Mouse (Mus musculus) limb, embryonic 11.5 days (tissue): ENCODE measurements around the gene Usp32. TPM values are rescaled to one million over a fixed set of nuclear protein-coding genes. Genes with fewer than 3 reads are reported as not detected.

Experiments
- ATAC-seq: fragments of 200-750 bp; cut with Nextera tagmentation; 2 replicates; pipeline ENCODE4 v1.8.0; 2017; ENCODE audit warnings: low read depth; ENCODE audit not compliant: insufficient number of reproducible peaks, low FRiP score, low TSS enrichment
- DNase-seq: peaks from one replicate; pipeline ENCODE4 v3.0.0-alpha.2; 2015; ENCODE audit warnings: low spot score
- H3K27ac ChIP-seq: fragments of 300-500 bp; sonication (generic); replicated peaks from 2 replicates; pipeline ENCODE4 v1.5.1; 2014; ENCODE audit warnings: low read depth, mild to moderate bottlenecking, low read length
- H3K27me3 ChIP-seq: fragments of 300-500 bp; sonication (generic); 2 replicates; pipeline ENCODE4 v1.6.1; 2014; ENCODE audit warnings: mild to moderate bottlenecking, low read length, mixed read lengths; ENCODE audit not compliant: control insufficient read depth, insufficient read depth
- H3K36me3 ChIP-seq: fragments of 300-500 bp; sonication (generic); 2 replicates; pipeline ENCODE4 v1.6.1; 2014; ENCODE audit warnings: mild to moderate bottlenecking, low read length, moderate library complexity, mixed read lengths; ENCODE audit not compliant: control insufficient read depth, insufficient read depth
- H3K4me1 ChIP-seq: fragments of 300-500 bp; sonication (generic); 2 replicates; pipeline ENCODE4 v1.6.1; 2014; ENCODE audit warnings: low read length, mixed read lengths; ENCODE audit not compliant: control insufficient read depth, insufficient read depth
- H3K4me2 ChIP-seq: fragments of 300-500 bp; sonication (generic); 2 replicates; pipeline ENCODE4 v1.6.1; 2014; ENCODE audit warnings: low read depth, mild to moderate bottlenecking, moderate library complexity; ENCODE audit not compliant: severe bottlenecking
- H3K4me3 ChIP-seq: fragments of 300-500 bp; sonication (generic); 2 replicates; pipeline ENCODE4 v1.5.1; 2014; ENCODE audit warnings: low read depth, low read length
- H3K9ac ChIP-seq: fragments of 300-500 bp; sonication (generic); 2 replicates; pipeline ENCODE4 v1.6.1; 2014; ENCODE audit warnings: mild to moderate bottlenecking, low read length
- H3K9me3 ChIP-seq: fragments of 300-500 bp; sonication (generic); 2 replicates; pipeline ENCODE4 v1.6.1; 2016; ENCODE audit warnings: low read length; ENCODE audit not compliant: control insufficient read depth
- WGBS: fragments of 180-500 bp; shearing (Covaris S2); extraction: QIAGEN DNeasy Blood & Tissue Kit; methylation state at CpG from one replicate; pipeline ENCODE4 v1.1.7; 2014; 5-methylcytosine and 5-hydroxymethylcytosine counted together
- polyA plus RNA-seq: library from polyadenylated mRNA; unstranded; fragments of >200 nt; fragmentation: Nextera tagmentation; extraction: Ambion mirVana; gene quantifications from 2 replicates; pipeline ENCODE4 v1.2.1, GENCODE M21; 2014

Gene Usp32
- polyA plus RNA-seq, 1 experiment from 2014 or later: 4.1 TPM

GRCm38 (mm10) chr11:84947206-84947605, 192.8 kb downstream of the Usp32 start:
- no peak overlapping the region for H3K4me3 ChIP-seq
- H3K9me3 ChIP-seq: no peaks in the 10 kb centered on the region
- H3K4me1 ChIP-seq: no peaks in the 10 kb centered on the region
- H3K9ac ChIP-seq: no peak overlapping the region
- H3K27me3 ChIP-seq: peaks cover 3% of the 10 kb centered on the region; the same call in 1 of the 2 replicates
- WGBS: 81% methylated on average over 6 of the region's 6 CpGs
- DNase-seq (no peak), ATAC-seq (no peak)
- H3K36me3 ChIP-seq: no peaks in the 10 kb centered on the region
- no peak overlapping the region for H3K4me2 ChIP-seq
- H3K27ac ChIP-seq: no peak overlapping the region

- no peak for DNase-seq
- 61% methylated on average over 3 of the region's 3 CpGs for WGBS
- Histone ChIP-seq H3K9ac (no peak overlapping the region), H3K9me3 (no peaks in the 10 kb centered on the region), H3K4me2 (no peak overlapping the region), H3K4me3 (no peak overlapping the region), H3K27ac (no peak overlapping the region), H3K4me1 (no peaks in the 10 kb centered on the region), H3K27me3 (peaks cover 3% of the 10 kb centered on the region; the same call in 1 of the 2 replicates), H3K36me3 (no peaks in the 10 kb centered on the region)
- no peak for ATAC-seq
Measured at GRCm38 (mm10) chr11:84945841-84946240, 194.1 kb downstream of the Usp32 start.

- H3K4me1 ChIP-seq: no peaks in the 10 kb centered on the region
- no peak for ATAC-seq
- no peak for DNase-seq
- H3K9me3 ChIP-seq: no peaks in the 10 kb centered on the region
- no peak overlapping the region for H3K4me2 ChIP-seq
- H3K27ac ChIP-seq: no peak overlapping the region
- no peak overlapping the region for H3K4me3 ChIP-seq
- H3K9ac ChIP-seq: no peak overlapping the region
- no peaks in the 10 kb centered on the region for H3K36me3 ChIP-seq
- peaks cover 3% of the 10 kb centered on the region; the same call in 1 of the 2 replicates for H3K27me3 ChIP-seq
- 3% methylated on average over 12 of the region's 12 CpGs for WGBS
Measured at GRCm38 (mm10) chr11:84944639-84945435, 195.1 kb downstream of the Usp32 start.

- Histone ChIP-seq H3K4me3 (no peak overlapping the region), H3K9ac (no peak overlapping the region), H3K27ac (no peak overlapping the region), H3K4me1 (no peaks in the 10 kb centered on the region), H3K9me3 (no peaks in the 10 kb centered on the region), H3K36me3 (no peaks in the 10 kb centered on the region), H3K27me3 (peaks cover 3% of the 10 kb centered on the region; the same call in 1 of the 2 replicates), H3K4me2 (peak overlapping the region; percentile 25; the same call in 1 of the 2 replicates)
- no peak for ATAC-seq
- peak; percentile 89 for DNase-seq
- under 1% methylated on average over 15 of the region's 15 CpGs for WGBS
Measured at GRCm38 (mm10) chr11:84943948-84944347, 196.0 kb downstream of the Usp32 start.

GRCm38 (mm10) chr11:84940140-84940539, 199.8 kb downstream of the Usp32 start:
- no peaks in the 10 kb centered on the region for H3K4me1 ChIP-seq
- no peak overlapping the region for H3K4me3 ChIP-seq
- no peak for DNase-seq
- no peak overlapping the region for H3K27ac ChIP-seq
- peaks cover under 1% of the 10 kb centered on the region; the same call in 1 of the 2 replicates for H3K27me3 ChIP-seq
- H3K36me3 ChIP-seq: no peaks in the 10 kb centered on the region
- no peaks in the 10 kb centered on the region for H3K9me3 ChIP-seq
- 83% methylated on average over 10 of the region's 10 CpGs for WGBS
- no peak overlapping the region for H3K9ac ChIP-seq
- no peak overlapping the region for H3K4me2 ChIP-seq
- no peak for ATAC-seq

- no peak overlapping the region for H3K4me3 ChIP-seq
- no peaks in the 10 kb centered on the region for H3K27me3 ChIP-seq
- DNase-seq: no peak
- no peaks in the 10 kb centered on the region for H3K9me3 ChIP-seq
- no peak overlapping the region for H3K4me2 ChIP-seq
- H3K4me1 ChIP-seq: no peaks in the 10 kb centered on the region
- no peaks in the 10 kb centered on the region for H3K36me3 ChIP-seq
- ATAC-seq: no peak
- 67% methylated on average over 8 of the region's 8 CpGs for whole genome bisulfite sequencing
- H3K9ac ChIP-seq: no peak overlapping the region
- H3K27ac ChIP-seq: no peak overlapping the region
Measured at GRCm38 (mm10) chr11:84939508-84940053, 200.4 kb downstream of the Usp32 start.

Other genes with a start within 250 kb of the Usp32 start
- gene Znhit3, start 223.8 kb downstream of the Usp32 start, polyA plus RNA-seq: 72.4 and 73.5 TPM in 2 replicates
- gene Car4, start 182.4 kb downstream of the Usp32 start, polyA plus RNA-seq: 0.17 TPM in 1 of 2 replicates, not detected in the other
- gene 1700125H20Rik, start 30.2 kb upstream of the Usp32 start, polyA plus RNA-seq: 0.50 and 0.84 TPM in 2 replicates
- 49.7 and 50.4 TPM in 2 replicates for gene Appbp2, start 95.0 kb upstream of the Usp32 start, polyA plus RNA-seq
- 25.7 and 28.1 TPM in 2 replicates for gene Ppm1d, start 171.1 kb upstream of the Usp32 start, polyA plus RNA-seq
- gene Bcas3, start 213.0 kb upstream of the Usp32 start, polyA plus RNA-seq: 34.0 and 37.4 TPM in 2 replicates